Mouse (Mus musculus) heart, adult 2 months (tissue): Measurements from ENCODE around the gene Mlip. TPM values are rescaled to one million over a fixed set of nuclear protein-coding genes. Genes with fewer than 3 reads are reported as not detected.

Source experiments
- DNase-seq, 2 experiments: peaks; one replicate each; pipeline ENCODE4 v3.0.0; 2021
- H3K27ac ChIP-seq: fragments of 200-600 bp; 2 replicates; pipeline ENCODE4 v1.8.1; 2022
- H3K27me3 ChIP-seq: fragments of 200-500 bp; 2 replicates; pipeline ENCODE4 v1.6.1; 2012; ENCODE audit warnings: mild to moderate bottlenecking, low read length, inconsistent platforms, mixed read lengths; ENCODE audit not compliant: control insufficient read depth, insufficient read depth
- H3K36me3 ChIP-seq: fragments of 200-500 bp; 2 replicates; pipeline ENCODE4 v1.6.1; 2012; ENCODE audit warnings: low read length, inconsistent platforms; ENCODE audit not compliant: control insufficient read depth, insufficient read depth
- H3K4me1 ChIP-seq: fragments of 200-500 bp; 2 replicates; pipeline ENCODE4 v1.6.1; 2011; ENCODE audit warnings: low read length; ENCODE audit not compliant: control insufficient read depth, insufficient read depth
- H3K4me3 ChIP-seq: fragments of 200-600 bp; 2 replicates; pipeline ENCODE4 v1.8.1; 2022
- H3K79me2 ChIP-seq: fragments of 200-500 bp; replicated peaks from 2 replicates; pipeline ENCODE4 v1.6.1; 2012; ENCODE audit warnings: mild to moderate bottlenecking, inconsistent platforms, low read length, moderate library complexity, mixed read lengths; ENCODE audit not compliant: control insufficient read depth, insufficient read depth
- H3K9ac ChIP-seq: fragments of 200-500 bp; 2 replicates; pipeline ENCODE4 v1.6.1; 2012; ENCODE audit warnings: low read depth, mild to moderate bottlenecking, control low read depth, inconsistent platforms, low read length, mixed read lengths
- CTCF ChIP-seq: fragments of 200-600 bp; IDR thresholded peaks from 2 replicates; pipeline ENCODE4 v1.8.1; 2022; ENCODE audit warnings: antibody characterized with exemption, mild to moderate bottlenecking, moderate library complexity
- EP300 ChIP-seq: fragments of 200-500 bp; IDR thresholded peaks from 2 replicates; pipeline ENCODE4 v1.6.1; 2011; ENCODE audit warnings: low read depth, low read length, control low read depth; ENCODE audit not compliant: insufficient read depth
- POLR2A ChIP-seq: fragments of 200-500 bp; IDR thresholded peaks from 2 replicates; pipeline ENCODE4 v1.6.1; 2011; ENCODE audit warnings: mild to moderate bottlenecking, low read depth, low read length, control low read depth; ENCODE audit not compliant: insufficient read depth
- WGBS: fragments of 180-500 bp; shearing (Covaris S2); methylation state at CpG from one replicate; pipeline ENCODE4 v1.1.7; 2018; 5-methylcytosine and 5-hydroxymethylcytosine counted together
- intact Hi-C: fragments of 180-260 bp; cut with DNase I; formaldehyde crosslinking; loops from one replicate; pipeline ENCODE4 v1.15.1; 2025
- polyA plus RNA-seq: library from polyadenylated mRNA; depleted of rRNA; stranded (reverse); fragments of >200 nt; gene quantifications from 2 replicates; pipeline ENCODE4 v1.2.3, GENCODE M21; 2012
- total RNA-seq, 2 experiments: library from RNA; stranded (reverse); gene quantifications; 2 replicates each; pipeline ENCODE4 v1.2.3; 2021

Mlip gene
- total and polyA plus RNA-seq, 3 experiments: 110 to 148 (median 128) TPM

- Histone ChIP-seq H3K4me1 (no peaks in the 10 kb centered on the region), H3K36me3 (no peaks in the 10 kb centered on the region), H3K27ac (no peak overlapping the region), H3K9ac (no peak overlapping the region), H3K79me2 (no peaks in the 10 kb centered on the region), H3K4me3 (no peak overlapping the region), H3K27me3 (no peaks in the 10 kb centered on the region)
- no peak for DNase-seq
- TF ChIP-seq POLR2A: no peak
- no peak for TF ChIP-seq CTCF
- TF ChIP-seq EP300: no peak
- intact Hi-C loops: no loop called here
Observed at GRCm38 (mm10) chr9:77362906-77363305, 10.1 kb upstream of the Mlip start.

- H3K27me3 ChIP-seq: no peaks in the 10 kb centered on the region
- no peak for DNase-seq
- H3K27ac ChIP-seq: no peak overlapping the region
- H3K79me2 ChIP-seq: no peaks in the 10 kb centered on the region
- TF ChIP-seq CTCF: no peak
- no peak for TF ChIP-seq POLR2A
- TF ChIP-seq EP300: no peak
- no peaks in the 10 kb centered on the region for H3K36me3 ChIP-seq
- intact Hi-C loops: no loop called here
- no peak overlapping the region for H3K4me3 ChIP-seq
- no peaks in the 10 kb centered on the region for H3K4me1 ChIP-seq
- WGBS: 72% methylated on average over 8 of the region's 8 CpGs
- no peak overlapping the region for H3K9ac ChIP-seq
Observed at GRCm38 (mm10) chr9:77360654-77361053, 7.9 kb upstream of the Mlip start.

- intact Hi-C loops: no loop called here
- Histone ChIP-seq H3K36me3 (no peaks in the 10 kb centered on the region), H3K9ac (no peak overlapping the region), H3K79me2 (no peaks in the 10 kb centered on the region), H3K4me3 (no peak overlapping the region), H3K4me1 (no peaks in the 10 kb centered on the region), H3K27me3 (no peaks in the 10 kb centered on the region), H3K27ac (no peak overlapping the region)
- TF ChIP-seq POLR2A: no peak
- TF ChIP-seq EP300: no peak
- TF ChIP-seq CTCF: no peak
- WGBS: 86% methylated on average over 10 of the region's 10 CpGs
- DNase-seq: no peak
Observed at GRCm38 (mm10) chr9:77359278-77359973, 6.7 kb upstream of the Mlip start.

GRCm38 (mm10) chr9:77353942-77354341 is 1.2 kb upstream of the Mlip start:
- intact Hi-C loops: no loop called here
- H3K36me3 ChIP-seq: no peaks in the 10 kb centered on the region
- peaks cover 2% of the 10 kb centered on the region; the same call in 1 of the 2 replicates for H3K4me1 ChIP-seq
- no peak overlapping the region for H3K27ac ChIP-seq
- no peaks in the 10 kb centered on the region for H3K27me3 ChIP-seq
- no peak for DNase-seq
- H3K9ac ChIP-seq: no peak overlapping the region
- no peaks in the 10 kb centered on the region for H3K79me2 ChIP-seq
- TF ChIP-seq EP300: no peak
- peak; percentile 53 for TF ChIP-seq CTCF
- no peak overlapping the region for H3K4me3 ChIP-seq
- WGBS: 80% methylated on average over 4 of the region's 4 CpGs

- DNase-seq: peak in 1 of 2 experiments; percentile 23
- Histone ChIP-seq H3K36me3 (no peaks in the 10 kb centered on the region), H3K27ac (peak overlapping the region; percentile 84), H3K9ac (peak overlapping the region; percentile 53; the same call in 1 of the 2 replicates), H3K4me1 (no peaks in the 10 kb centered on the region; the same call in 1 of the 2 replicates), H3K4me3 (peak overlapping the region; percentile 48), H3K27me3 (no peaks in the 10 kb centered on the region), H3K79me2 (no peaks in the 10 kb centered on the region)
- WGBS: 15% methylated on average over 7 of the region's 7 CpGs
- intact Hi-C loops: loop anchor here (5.0 kb wide), 1 partner anchor 35 kb away; no protein-coding TSS in a partner anchor
- TF ChIP-seq POLR2A (no peak; the same call in 1 of the 2 replicates), EP300 (no peak), CTCF (no peak)
Observed at GRCm38 (mm10) chr9:77347704-77348103, 5.1 kb downstream of the Mlip start.

GRCm38 (mm10) chr9:77344318-77344717 is 8.5 kb downstream of the Mlip start:
- Histone ChIP-seq H3K9ac (peak overlapping the region; percentile 16), H3K27ac (peak overlapping the region; percentile 64)
- WGBS: 26% methylated on average over 7 of the region's 7 CpGs

More at GRCm38 (mm10) chr9:77344318-77344717, 8.5 kb downstream of the Mlip start:
- intact Hi-C loops: loop anchor here (5.0 kb wide), 2 partner anchors 77 to 152 kb away; no protein-coding TSS in a partner anchor
- Histone ChIP-seq H3K27me3 (no peaks in the 10 kb centered on the region), H3K4me3 (peak overlapping the region; percentile 15), H3K36me3 (no peaks in the 10 kb centered on the region), H3K79me2 (no peaks in the 10 kb centered on the region), H3K4me1 (no peaks in the 10 kb centered on the region; the same call in none of the 2 replicates)
- no peak for TF ChIP-seq POLR2A
- TF ChIP-seq CTCF: no peak
- no peak for TF ChIP-seq EP300
- no peak for DNase-seq
